Mouse (Mus musculus) regulatory T cell (primary cell): ENCODE data around the gene Plpp7.

Experiments
- in situ Hi-C: fragments of 300-600 bp; cut with MboI, MseI; formaldehyde crosslinking; loops from one replicate; pipeline ENCODE4 v1.15.1; 2025; ENCODE audit warnings: high pct_unique_total_duplicates

The Plpp7 gene

GRCm38 (mm10) chr2:32134039-32134438 is 38.7 kb downstream of the Plpp7 start:
- in situ Hi-C loops, result loop anchor here (5.0 to 10.0 kb wide), 4 partner anchors 47 to 989 kb away; partner anchors contain the start of gene Fnbp1

DNA sequence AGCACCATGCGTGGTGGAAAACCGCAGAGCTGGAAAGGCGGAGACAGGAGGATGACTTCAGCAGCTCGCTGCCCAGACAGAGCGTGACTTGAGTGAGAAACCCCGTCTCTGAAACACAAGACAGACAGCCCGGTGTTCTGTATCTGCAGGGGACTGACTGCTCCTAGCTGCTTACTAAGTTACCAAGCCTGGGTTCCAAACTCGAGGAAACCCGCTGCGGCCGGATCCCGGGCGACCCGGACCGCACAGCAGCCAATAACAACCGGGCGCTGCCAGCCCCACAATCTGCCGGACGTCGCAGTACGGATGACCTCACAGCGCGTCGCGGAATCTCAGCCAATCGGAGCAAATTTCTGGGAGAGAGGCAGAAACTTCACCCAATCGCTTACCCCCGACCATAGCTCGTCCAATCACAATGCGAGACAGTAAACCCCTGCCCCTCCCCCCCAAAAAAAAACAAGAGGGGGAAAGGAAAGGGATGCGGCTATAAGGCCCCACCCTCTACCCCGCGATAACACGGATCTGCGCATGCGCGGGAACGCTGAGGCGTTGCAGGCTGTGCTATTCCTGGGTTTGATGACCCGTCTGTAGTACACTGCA is 42.4 kb downstream of the Plpp7 start:
- in situ Hi-C loops, result loop anchor here (10.0 kb wide), 1 partner anchor 993 kb away; the partner anchor contains the start of gene Fnbp1

GRCm38 (mm10) chr2:32139377-32139776 is 44.0 kb downstream of the Plpp7 start:
- in situ Hi-C loops, result loop anchor here (10.0 kb wide), 1 partner anchor 995 kb away; the partner anchor contains the start of gene Fnbp1

- in situ Hi-C loops, result no loop called here
Measured at GRCm38 (mm10) chr2:32140498-32140934, 45.2 kb downstream of the Plpp7 start.

GRCm38 (mm10) chr2:32141602-32142001 is 46.3 kb downstream of the Plpp7 start:
- in situ Hi-C loops, result no loop called here

- in situ Hi-C loops, result no loop called here
Measured at GRCm38 (mm10) chr2:32142368-32142767, 47.0 kb downstream of the Plpp7 start.

DNA sequence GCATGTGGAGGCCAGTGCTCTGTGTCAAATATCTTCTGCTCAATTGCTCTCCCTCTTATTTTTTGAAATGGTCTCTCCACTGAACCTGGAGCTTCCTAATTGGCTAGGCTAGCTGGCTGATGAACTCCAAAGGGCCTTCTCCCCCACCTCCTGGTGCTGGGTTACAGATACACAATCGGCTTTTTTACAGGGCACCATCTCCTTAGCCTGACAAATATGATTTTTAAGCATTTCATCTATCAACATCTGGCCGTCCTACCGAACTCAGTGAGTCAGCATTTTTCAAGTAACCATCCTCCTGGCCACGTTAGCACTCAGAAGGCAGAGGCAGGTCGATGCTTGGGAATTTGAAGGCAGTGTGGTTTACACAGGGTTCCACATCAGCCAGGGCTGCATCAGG is 49.3 kb downstream of the Plpp7 start:
- in situ Hi-C loops, result no loop called here

DNA sequence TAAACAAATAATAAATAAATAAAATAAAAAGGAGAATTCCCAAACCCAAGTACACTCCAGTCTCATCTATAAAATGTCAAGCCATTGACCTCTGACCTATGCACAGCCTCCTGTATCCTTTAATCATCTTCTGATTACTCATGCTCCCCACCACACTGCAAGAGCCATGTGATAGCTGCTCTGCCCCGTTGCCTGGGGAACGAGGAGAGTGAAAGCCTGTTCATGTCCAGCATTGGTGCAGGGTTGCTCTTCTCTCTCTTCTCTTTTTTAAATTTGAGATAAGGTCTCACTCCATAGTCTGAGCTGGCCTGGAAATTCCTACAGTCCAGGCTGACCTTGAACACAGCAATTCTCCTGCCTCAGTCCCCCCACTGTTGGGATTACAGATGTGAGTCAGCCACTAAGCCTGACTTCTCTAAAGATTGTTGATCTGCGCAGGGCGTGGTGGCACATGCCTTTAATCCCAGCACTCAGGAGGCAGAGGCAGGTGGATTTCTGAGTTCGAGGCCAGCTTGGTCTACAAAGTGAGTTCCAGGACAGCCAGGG is 51.4 kb downstream of the Plpp7 start:
- in situ Hi-C loops, result no loop called here

GRCm38 (mm10) chr2:32150135-32150534 is 54.8 kb downstream of the Plpp7 start:
- in situ Hi-C loops, result no loop called here

GRCm38 (mm10) chr2:32150562-32150923 is 55.2 kb downstream of the Plpp7 start:
- in situ Hi-C loops, result no loop called here

DNA sequence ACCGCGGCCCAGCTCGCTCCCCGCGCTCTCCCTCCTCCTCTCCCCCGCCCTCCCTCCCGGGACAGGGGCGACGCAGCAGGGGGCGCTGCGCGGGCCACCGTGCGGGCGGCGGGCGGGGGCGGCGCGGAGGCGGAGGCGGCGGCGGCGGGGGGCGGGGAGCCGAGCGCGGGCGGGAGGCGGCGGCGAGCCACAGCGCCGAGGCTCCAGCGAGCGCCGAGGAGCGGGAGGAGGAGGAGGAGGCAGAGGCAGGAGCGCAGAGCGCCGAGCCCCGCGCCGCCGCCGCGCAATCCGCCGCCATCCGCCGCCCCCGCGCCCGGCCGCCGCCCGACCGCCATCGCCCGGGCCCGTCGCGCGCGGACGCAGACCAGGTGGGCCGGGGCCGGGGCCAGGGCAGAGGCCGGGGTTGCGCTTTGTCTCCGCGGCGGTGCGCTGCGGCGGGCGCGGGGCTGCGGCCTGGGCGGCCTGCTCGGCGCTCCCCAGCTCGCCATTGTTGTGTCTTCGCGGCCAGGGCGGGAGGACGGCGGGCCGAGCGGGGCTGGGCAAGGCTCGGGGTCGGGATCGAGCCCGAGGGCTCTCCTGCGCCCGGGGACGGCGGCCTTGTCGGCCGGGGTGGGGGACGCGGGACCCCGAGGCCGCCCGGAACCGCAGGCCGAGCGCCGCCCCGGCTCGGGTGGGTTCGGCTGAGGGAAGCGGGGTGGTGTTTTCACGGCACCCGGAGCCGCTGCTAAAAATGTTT is 55.8 kb downstream of the Plpp7 start, which contains the start of gene Prrc2b:
Prrc2b (plus strand) TSS at position 159 of the 736 bp plus-strand sequence.
- in situ Hi-C loops, result no loop called here

- in situ Hi-C loops, result no loop called here
Measured at GRCm38 (mm10) chr2:32151660-32152366, 56.5 kb downstream of the Plpp7 start.

- in situ Hi-C loops, result no loop called here
Measured at GRCm38 (mm10) chr2:32152367-32153034, 57.2 kb downstream of the Plpp7 start.

GRCm38 (mm10) chr2:32153041-32153790 is 57.9 kb downstream of the Plpp7 start:
- in situ Hi-C loops, result no loop called here

GRCm38 (mm10) chr2:32153791-32154119 is 58.4 kb downstream of the Plpp7 start:
- in situ Hi-C loops, result no loop called here

GRCm38 (mm10) chr2:32154334-32154997 is 59.1 kb downstream of the Plpp7 start:
- in situ Hi-C loops, result no loop called here

GRCm38 (mm10) chr2:32154998-32155541 is 59.7 kb downstream of the Plpp7 start:
- in situ Hi-C loops, result no loop called here

- in situ Hi-C loops, result no loop called here
Measured at GRCm38 (mm10) chr2:32155614-32156013, 60.3 kb downstream of the Plpp7 start.

DNA sequence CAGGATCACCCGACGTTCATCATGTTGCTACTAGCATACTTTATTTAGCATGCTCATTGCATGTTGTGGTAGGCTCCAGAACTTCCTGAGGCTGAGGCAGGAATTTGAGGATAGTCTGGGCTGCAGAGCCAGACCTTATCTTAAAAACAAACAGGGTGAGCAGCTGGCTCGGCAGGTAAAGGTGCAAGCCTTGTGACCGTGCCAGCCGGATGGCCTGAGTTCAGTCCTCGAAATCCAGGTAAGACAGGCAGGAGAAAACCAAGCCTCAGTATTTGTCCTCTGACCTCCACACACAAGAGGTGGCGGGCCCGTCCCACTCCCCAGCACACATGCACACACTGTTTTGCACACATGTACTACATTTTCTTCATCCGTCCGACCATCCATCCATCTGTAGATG is 61.3 kb downstream of the Plpp7 start:
- in situ Hi-C loops, result no loop called here

- in situ Hi-C loops, result no loop called here
Measured at GRCm38 (mm10) chr2:32157328-32157727, 62.0 kb downstream of the Plpp7 start.
